Mouse (Mus musculus) stomach, embryonic 16.5 days (tissue): ENCODE results near the gene Wasl. TPM values are rescaled to one million over a fixed set of nuclear protein-coding genes. Genes with fewer than 3 reads are reported as not detected.

Source experiments
- ATAC-seq: fragments of 200-750 bp; cut with Nextera tagmentation; 2 replicates; pipeline ENCODE4 v1.8.0; 2017; ENCODE audit warnings: moderate number of reproducible peaks, moderate TSS enrichment; ENCODE audit not compliant: insufficient read depth, low FRiP score
- H3K27ac ChIP-seq: fragments of 300-500 bp; sonication (generic); 2 replicates; pipeline ENCODE4 v1.5.1; 2014; ENCODE audit warnings: low read length
- H3K27me3 ChIP-seq: fragments of 300-500 bp; sonication (generic); 2 replicates; pipeline ENCODE4 v1.6.1; 2014; ENCODE audit warnings: low read length, control low read depth, mixed read lengths; ENCODE audit not compliant: control insufficient read depth, insufficient read depth
- H3K36me3 ChIP-seq: fragments of 300-500 bp; sonication (generic); 2 replicates; pipeline ENCODE4 v1.6.1; 2014; ENCODE audit warnings: low read length; ENCODE audit not compliant: control insufficient read depth, insufficient read depth
- H3K4me1 ChIP-seq: fragments of 300-500 bp; sonication (generic); 2 replicates; pipeline ENCODE4 v1.6.1; 2014; ENCODE audit warnings: low read length, control low read depth, mixed read lengths; ENCODE audit not compliant: control insufficient read depth, insufficient read depth
- H3K4me2 ChIP-seq: fragments of 300-500 bp; sonication (generic); 2 replicates; pipeline ENCODE4 v1.6.1; 2014; ENCODE audit warnings: low read depth, low read length, mixed read lengths
- H3K4me3 ChIP-seq: fragments of 300-500 bp; sonication (generic); replicated peaks from 2 replicates; pipeline ENCODE4 v1.5.1; 2014; ENCODE audit warnings: mild to moderate bottlenecking, low read length
- H3K9ac ChIP-seq: fragments of 300-500 bp; sonication (generic); 2 replicates; pipeline ENCODE4 v1.6.1; 2014; ENCODE audit warnings: low read length
- H3K9me3 ChIP-seq: fragments of 300-500 bp; sonication (generic); replicated peaks from 2 replicates; pipeline ENCODE4 v1.6.1; 2016; ENCODE audit warnings: low read length, control low read depth; ENCODE audit not compliant: control insufficient read depth
- WGBS: fragments of 180-500 bp; shearing (Covaris S2); extraction: QIAGEN DNeasy Blood & Tissue Kit; methylation state at CpG from one replicate; pipeline ENCODE4 v1.1.7; 2014; 5-methylcytosine and 5-hydroxymethylcytosine counted together
- polyA plus RNA-seq: library from polyadenylated mRNA; unstranded; fragments of >200 nt; fragmentation: Nextera tagmentation; extraction: Ambion mirVana; gene quantifications from 2 replicates; pipeline ENCODE4 v1.2.1, GENCODE M21; 2015

Gene Wasl
- polyA plus RNA-seq, 1 experiment from 2014 or later: 54.3 TPM

GRCm38 (mm10) chr6:24602993-24603392, 61.8 kb downstream of the Wasl start:
- Histone ChIP-seq H3K9ac (no peak overlapping the region), H3K4me3 (no peak overlapping the region), H3K4me1 (no peaks in the 10 kb centered on the region), H3K9me3 (no peaks in the 10 kb centered on the region), H3K36me3 (no peaks in the 10 kb centered on the region), H3K27me3 (no peaks in the 10 kb centered on the region), H3K27ac (no peak overlapping the region), H3K4me2 (no peak overlapping the region)
- 75% methylated on average over 5 of the region's 5 CpGs for WGBS
- ATAC-seq: no peak

- Histone ChIP-seq H3K9ac (no peak overlapping the region), H3K27me3 (no peaks in the 10 kb centered on the region), H3K36me3 (no peaks in the 10 kb centered on the region), H3K4me3 (no peak overlapping the region), H3K4me2 (no peak overlapping the region), H3K4me1 (no peaks in the 10 kb centered on the region), H3K9me3 (no peaks in the 10 kb centered on the region), H3K27ac (no peak overlapping the region)
- WGBS: 65% methylated on average over 3 of the region's 3 CpGs
- ATAC-seq: no peak
Measured at GRCm38 (mm10) chr6:24602351-24602750, 62.5 kb downstream of the Wasl start.

- no peak for ATAC-seq
- Histone ChIP-seq H3K9ac (no peak overlapping the region), H3K27me3 (no peaks in the 10 kb centered on the region), H3K36me3 (no peaks in the 10 kb centered on the region), H3K9me3 (no peaks in the 10 kb centered on the region), H3K27ac (no peak overlapping the region), H3K4me3 (no peak overlapping the region), H3K4me1 (no peaks in the 10 kb centered on the region), H3K4me2 (no peak overlapping the region)
- WGBS: 21% methylated on average over 1 of the region's 1 CpGs
Measured at GRCm38 (mm10) chr6:24601668-24602067, 63.1 kb downstream of the Wasl start.

GRCm38 (mm10) chr6:24600726-24601125, 64.1 kb downstream of the Wasl start:
- H3K9me3 ChIP-seq: no peaks in the 10 kb centered on the region
- no peaks in the 10 kb centered on the region for H3K36me3 ChIP-seq
- H3K27ac ChIP-seq: no peak overlapping the region
- H3K4me2 ChIP-seq: no peak overlapping the region
- H3K27me3 ChIP-seq: no peaks in the 10 kb centered on the region
- ATAC-seq: no peak
- H3K4me3 ChIP-seq: no peak overlapping the region
- 67% methylated on average over 4 of the region's 4 CpGs for WGBS
- H3K9ac ChIP-seq: no peak overlapping the region
- no peaks in the 10 kb centered on the region for H3K4me1 ChIP-seq

GRCm38 (mm10) chr6:24600134-24600533, 64.7 kb downstream of the Wasl start:
- 82% methylated on average over 6 of the region's 6 CpGs for WGBS
- Histone ChIP-seq H3K36me3 (no peaks in the 10 kb centered on the region), H3K4me1 (no peaks in the 10 kb centered on the region), H3K9me3 (no peaks in the 10 kb centered on the region), H3K27me3 (no peaks in the 10 kb centered on the region), H3K4me3 (no peak overlapping the region), H3K27ac (no peak overlapping the region), H3K4me2 (no peak overlapping the region), H3K9ac (no peak overlapping the region)
- no peak for ATAC-seq

- WGBS: 82% methylated on average over 5 of the region's 5 CpGs
- H3K27ac ChIP-seq: no peak overlapping the region
- H3K4me2 ChIP-seq: no peak overlapping the region
- ATAC-seq: no peak
- H3K4me3 ChIP-seq: no peak overlapping the region
- H3K4me1 ChIP-seq: no peaks in the 10 kb centered on the region
- H3K36me3 ChIP-seq: no peaks in the 10 kb centered on the region
- H3K9ac ChIP-seq: no peak overlapping the region
- H3K27me3 ChIP-seq: no peaks in the 10 kb centered on the region
- no peaks in the 10 kb centered on the region for H3K9me3 ChIP-seq
Measured at GRCm38 (mm10) chr6:24599639-24600038, 65.2 kb downstream of the Wasl start.

GRCm38 (mm10) chr6:24599179-24599578, 65.6 kb downstream of the Wasl start:
- no peak overlapping the region for H3K4me2 ChIP-seq
- WGBS: 89% methylated on average over 6 of the region's 6 CpGs

GRCm38 (mm10) chr6:24597500-24597899, 67.3 kb downstream of the Wasl start, which contains the start of gene Lmod2:
Gene Lmod2 (plus strand): TSS chr6:24597762.
- no peaks in the 10 kb centered on the region for H3K27me3 ChIP-seq
- WGBS: 69% methylated on average over 10 of the region's 10 CpGs
- H3K9ac ChIP-seq: no peak within 1 kb of the TSS
- H3K4me1 ChIP-seq: no peaks in the 10 kb centered on the region
- no peaks in the 10 kb centered on the region for H3K36me3 ChIP-seq
- no peak for ATAC-seq
- no peaks in the 10 kb centered on the region for H3K9me3 ChIP-seq
- no peak within 1 kb of the TSS for H3K4me3 ChIP-seq
- no peak within 1 kb of the TSS for H3K27ac ChIP-seq
- no peak within 1 kb of the TSS for H3K4me2 ChIP-seq

More at GRCm38 (mm10) chr6:24599179-24599578, 65.6 kb downstream of the Wasl start:
- ATAC-seq: no peak
- H3K9ac ChIP-seq: no peak overlapping the region
- H3K27me3 ChIP-seq: no peaks in the 10 kb centered on the region
- no peak overlapping the region for H3K27ac ChIP-seq
- H3K36me3 ChIP-seq: no peaks in the 10 kb centered on the region
- H3K9me3 ChIP-seq: no peaks in the 10 kb centered on the region
- no peak overlapping the region for H3K4me3 ChIP-seq
- H3K4me1 ChIP-seq: no peaks in the 10 kb centered on the region

GRCm38 (mm10) chr6:24591525-24592218, 73.1 kb downstream of the Wasl start:
- no peaks in the 10 kb centered on the region for H3K36me3 ChIP-seq
- no peak overlapping the region for H3K9ac ChIP-seq
- H3K27ac ChIP-seq: no peak overlapping the region
- H3K4me3 ChIP-seq: no peak overlapping the region
- 38% methylated on average over 10 of the region's 10 CpGs for WGBS
- no peak for ATAC-seq
- no peaks in the 10 kb centered on the region for H3K27me3 ChIP-seq
- H3K9me3 ChIP-seq: no peaks in the 10 kb centered on the region
- H3K4me2 ChIP-seq: no peak overlapping the region
- H3K4me1 ChIP-seq: 0 out of 2 replicates have a peak, but pooled peaks cover 3% of the 10 kb centered on the region
